Mouse (Mus musculus) thymus, postnatal 4 days (tissue): ENCODE measurements at regions not wholly inside any gene's neighbourhood (a gene's known extent, or its start where the extent isn't known, plus 50 kb on each side); places are given as distances from the start of the nearest gene placed in this dataset.

Experiments used
- DNase-seq: peaks from one replicate; pipeline ENCODE4 v3.0.0; 2021

DNA sequence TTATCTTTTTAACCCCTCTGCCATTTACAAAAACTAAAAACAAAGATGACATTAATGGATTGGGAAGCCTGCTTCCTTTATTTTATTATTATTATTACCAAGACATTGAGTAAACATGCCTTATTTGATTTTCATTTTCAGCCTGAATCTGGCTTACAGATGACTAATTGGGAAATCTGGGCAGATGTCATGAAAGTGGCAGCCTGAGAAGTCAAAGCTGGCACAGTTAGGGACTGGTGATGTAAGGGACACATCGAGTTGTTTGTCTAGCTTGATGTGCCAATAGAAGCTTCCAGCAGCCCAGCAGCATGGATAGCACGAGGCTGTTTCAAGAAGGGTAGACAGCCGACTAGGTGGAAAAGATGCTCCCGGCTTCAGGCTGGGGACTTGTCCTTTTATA lies 197.2 kb upstream of the 1810046K07Rik start:
- no peak for DNase-seq

DNA sequence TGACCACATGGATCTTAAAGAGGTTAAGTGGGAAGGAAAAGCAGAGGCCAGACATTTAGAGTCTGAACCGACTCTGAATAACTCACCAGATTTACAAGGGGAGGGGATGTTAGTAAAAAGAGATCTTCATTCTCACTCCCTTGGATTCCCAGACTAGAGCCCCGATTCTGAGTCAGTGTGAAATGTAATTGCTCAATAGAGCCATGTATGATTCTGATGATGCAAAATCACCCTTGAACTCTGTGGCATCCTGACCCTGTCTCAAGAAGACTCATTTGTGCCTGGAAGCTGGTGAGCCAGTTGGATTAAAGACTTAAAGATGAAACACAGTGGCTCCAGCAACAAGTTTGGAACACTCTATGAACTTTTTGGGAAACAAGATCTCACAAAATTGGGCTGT lies 210.2 kb upstream of the 1810046K07Rik start:
- no peak for DNase-seq

DNA sequence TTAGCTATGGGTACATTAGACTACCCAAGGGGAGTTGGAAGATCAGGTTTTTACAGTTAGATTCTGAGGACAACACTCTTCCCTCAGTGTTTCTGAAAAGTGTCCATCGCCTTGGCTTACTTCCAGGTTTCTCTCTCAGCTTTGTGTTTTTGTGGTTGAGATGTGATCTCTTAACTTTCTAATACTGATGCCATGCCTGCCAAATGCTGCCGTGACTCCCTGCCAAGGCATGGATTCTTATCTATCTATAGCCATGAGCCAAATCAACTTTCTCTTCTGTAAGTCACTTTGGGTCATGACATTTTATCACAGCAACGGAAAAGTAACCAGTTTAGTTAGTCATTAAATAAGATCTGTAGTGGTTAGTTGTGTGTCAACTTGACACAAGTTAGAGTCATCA lies 213.2 kb upstream of the 1810046K07Rik start:
- DNase-seq, result no peak

DNA sequence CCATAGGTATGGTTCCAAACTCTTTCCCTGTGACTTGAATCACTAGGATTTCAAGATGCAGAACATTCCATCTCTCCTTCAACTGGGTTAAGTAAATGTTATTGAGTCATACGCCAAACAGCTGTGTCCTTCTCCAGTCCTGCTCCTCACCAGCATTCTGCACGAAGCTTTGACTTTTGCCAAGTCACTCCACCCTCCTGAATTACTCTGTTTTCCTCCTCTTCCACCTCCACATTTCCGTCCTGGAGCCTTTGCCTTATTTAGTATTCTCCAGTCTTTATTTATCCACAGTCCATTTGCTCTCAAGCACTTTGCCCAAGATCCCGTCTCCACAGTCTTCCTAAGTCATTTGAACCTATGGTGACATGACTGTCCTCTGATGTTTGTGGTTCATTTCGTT lies 193.1 kb upstream of the Arhgap20 start:
- DNase-seq, result no peak

DNA sequence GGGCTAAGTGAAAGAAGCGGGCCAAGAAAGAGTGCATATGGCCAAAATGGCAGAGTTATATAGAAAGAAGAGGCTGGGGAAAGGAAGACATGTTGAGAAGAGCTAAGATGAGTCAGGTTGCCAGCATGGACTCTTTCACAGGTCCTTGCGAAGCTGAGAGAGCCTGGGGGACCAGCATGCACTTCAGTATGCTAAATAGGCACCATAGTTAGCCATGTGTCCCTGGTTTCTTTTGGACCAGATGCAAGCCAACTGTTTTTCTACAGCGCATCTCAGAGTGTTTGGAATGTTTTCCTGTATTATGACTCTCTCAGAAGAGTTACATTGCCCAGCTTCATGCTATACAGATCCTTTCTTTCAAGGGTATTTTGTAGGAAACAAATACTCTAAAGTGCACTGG lies 183.5 kb upstream of the Arhgap20 start:
- DNase-seq, result no peak

DNA sequence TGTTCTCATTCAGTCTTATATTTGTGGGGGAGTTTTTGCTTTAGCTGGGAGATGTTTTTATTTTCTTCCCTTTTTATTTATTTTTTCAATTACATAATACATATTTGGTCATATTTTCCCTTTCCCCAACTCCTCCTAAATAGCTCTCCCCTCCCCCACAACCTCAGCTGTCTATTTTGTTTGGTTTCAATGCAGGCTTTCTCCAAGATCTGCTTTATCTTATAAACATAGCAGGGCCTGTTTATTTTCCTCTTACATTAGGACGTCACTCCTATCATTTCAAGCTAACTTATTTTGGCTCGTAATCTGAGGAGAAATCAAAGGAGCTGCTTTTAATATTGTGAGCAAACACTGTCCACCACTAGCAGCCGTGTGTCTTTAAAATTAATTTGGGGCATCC lies 171.4 kb upstream of the Arhgap20 start:
- DNase-seq, result no peak

DNA sequence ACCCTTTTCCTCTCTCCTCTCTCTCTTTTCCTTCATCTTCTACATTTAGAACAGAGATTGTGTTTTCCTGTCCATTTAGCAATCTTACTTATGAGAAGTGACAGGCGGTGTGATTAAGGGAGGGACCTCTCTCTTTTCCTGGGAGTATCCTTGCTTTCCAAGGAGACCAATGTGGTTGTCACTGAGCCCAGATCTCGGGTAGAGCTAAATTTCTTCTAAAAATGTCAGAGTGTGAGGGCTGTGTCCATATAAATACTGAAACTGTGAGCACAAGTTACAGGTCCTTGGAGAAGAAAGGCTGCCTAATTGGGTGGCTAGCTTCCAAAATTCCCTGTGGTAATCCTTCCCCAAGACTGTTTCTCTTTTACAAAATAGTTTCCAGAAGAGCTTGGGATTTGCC lies 166.4 kb upstream of the Arhgap20 start:
- DNase-seq, result no peak

DNA sequence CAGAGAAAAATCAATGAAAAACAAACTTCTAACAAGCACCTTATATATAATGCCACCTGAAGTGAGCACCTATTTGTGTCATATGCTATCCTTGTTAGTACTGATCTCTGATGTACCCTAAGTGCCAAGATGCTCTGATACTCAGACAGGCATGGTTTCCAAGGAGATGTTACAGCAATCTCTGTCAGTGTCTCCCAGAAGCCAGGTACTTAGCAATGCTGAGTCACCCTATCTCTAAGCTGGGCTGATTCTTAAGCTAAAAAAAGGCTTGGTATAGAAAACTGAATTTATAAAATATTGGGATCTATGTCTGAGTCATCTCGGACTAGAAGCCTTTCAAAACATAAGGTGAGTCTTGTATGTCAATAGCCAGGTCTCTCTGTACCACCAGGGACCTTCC lies 157.0 kb upstream of the Arhgap20 start:
- no peak for DNase-seq

DNA sequence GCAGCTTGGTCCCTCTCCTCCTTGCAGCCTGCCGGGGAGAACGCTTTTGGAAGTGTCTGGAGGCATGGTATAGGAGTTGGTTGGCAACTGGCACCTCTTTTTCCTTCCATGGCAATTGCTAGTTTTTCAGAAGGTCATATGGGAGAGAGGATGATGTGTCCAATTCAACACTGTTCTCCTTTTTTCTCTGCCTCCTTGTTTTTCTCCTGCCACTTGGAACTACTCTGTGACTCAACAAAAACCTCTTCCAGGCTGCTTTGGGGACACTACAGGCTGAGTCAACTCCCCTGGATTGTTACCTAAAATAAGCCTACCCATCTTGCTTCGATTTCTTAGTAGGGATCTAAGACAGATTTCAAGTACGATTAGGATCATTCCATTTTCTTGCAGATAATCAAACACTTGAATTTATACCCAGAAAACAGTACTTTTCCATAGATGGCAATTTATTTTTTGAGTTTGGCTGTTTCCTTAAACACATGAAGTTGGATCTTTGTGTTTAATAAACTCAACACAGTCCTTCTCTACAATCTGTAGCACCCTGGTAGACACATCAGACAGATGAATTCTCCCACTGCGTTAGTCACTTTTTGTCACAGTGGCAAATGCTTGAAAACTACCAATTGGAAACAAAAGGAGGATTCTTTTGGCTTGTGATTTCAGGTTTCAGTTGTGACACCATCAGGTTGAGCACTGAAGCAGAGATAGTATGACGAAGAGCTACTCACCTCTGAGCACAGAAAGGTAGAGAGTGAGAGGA lies 156.3 kb upstream of the Arhgap20 start:
- no peak for DNase-seq

DNA sequence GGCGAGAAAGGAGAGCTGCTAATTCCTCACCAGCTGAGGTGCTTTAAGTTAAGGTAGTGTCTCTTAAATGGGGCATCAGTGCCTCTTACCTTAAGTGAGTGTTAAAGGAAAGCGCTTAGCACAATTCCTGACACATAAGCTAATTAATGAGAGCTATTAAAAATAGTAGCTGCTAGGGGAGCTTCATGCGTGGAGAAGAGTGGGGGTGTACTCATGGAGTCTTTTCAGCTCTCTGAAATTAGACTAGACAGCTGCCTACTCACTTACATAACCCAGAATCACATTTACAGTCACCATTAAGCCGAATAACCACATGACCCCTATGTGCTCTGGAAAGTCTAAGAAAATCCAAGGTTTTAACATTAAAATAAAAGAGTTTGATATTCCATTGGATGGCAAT lies 139.0 kb upstream of the Arhgap20 start:
- DNase-seq, result no peak

DNA sequence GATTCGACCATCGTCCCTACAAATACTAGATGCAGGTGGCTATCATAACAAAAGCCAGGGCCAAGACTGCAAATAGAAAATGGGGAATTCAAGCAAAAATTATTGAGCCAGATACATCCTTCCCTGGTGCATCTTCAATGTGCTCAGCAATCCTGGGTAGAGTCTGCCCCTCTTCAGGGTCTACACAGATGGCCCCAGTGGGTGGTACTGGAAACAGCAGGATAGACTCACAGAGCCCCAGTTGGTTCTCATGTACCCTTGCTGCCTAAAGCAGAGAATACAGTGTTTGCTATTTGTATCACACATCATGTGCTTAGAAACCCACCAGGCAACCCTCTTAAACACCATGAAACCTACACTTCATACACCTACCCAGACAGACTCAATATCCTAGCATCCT lies 129.0 kb upstream of the Arhgap20 start:
- no peak for DNase-seq

DNA sequence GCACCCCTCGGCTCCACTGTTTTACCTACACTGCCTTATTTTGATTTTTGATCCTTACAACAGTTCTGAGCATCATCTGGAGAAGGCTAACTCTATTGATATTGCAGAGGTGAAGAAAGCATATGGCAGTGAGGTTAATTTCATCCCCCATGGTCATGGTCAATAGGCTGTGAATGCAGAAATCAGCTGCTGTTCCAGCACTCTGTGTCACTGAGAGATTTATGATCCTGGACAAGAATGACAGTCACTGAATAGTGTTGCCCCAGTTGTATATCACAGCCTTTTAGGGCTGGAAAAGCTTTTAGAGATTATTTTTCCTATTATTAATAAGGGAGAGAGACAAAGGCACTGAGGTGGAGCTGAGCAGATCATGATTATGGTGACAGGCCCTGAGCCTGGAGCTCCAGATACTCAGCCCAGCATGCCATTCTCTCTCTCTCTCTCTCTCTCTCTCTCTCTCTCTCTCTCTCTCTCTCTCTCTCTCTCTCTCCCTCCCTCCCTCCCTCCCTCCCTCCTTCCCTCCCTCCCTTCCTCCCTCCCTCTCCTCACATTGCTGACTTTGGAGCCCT lies 128.5 kb upstream of the Arhgap20 start:
- DNase-seq, result no peak

DNA sequence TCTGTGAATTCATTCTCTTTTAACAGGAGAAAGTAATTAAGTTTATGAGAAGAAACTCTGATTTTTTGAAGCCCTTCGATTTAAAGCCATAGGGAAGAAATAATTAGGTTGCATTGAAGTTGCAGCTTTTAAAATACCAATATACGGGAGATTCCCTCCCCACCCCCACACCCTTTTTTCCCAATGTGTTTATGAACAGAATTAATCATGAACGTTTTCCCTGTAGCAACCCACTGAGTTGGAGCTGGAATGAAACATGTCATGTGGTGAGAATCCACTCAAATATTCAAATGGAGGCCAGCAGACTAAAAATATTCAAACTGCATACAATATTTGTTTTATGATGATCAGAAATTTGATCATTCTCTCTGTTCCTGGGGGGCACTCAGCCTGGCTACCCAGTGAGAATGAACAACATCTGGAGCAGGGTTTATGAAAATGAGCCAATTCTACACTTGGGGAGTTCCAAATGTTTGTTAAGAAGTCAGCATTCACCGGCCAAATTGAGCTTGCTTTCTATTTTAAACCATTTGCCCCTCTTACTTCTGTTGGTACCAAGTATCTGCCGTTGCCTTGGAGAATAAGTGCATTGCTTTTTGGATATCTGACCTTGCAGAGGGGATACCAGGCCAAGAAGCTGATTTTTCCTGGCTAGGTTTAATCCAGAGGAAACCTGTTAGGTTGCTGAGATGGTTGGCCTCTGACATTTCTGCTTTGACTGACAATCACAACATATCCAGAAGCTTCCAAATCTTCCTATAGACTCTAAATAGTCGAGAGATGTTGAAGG lies 127.8 kb upstream of the Arhgap20 start:
- no peak for DNase-seq

DNA sequence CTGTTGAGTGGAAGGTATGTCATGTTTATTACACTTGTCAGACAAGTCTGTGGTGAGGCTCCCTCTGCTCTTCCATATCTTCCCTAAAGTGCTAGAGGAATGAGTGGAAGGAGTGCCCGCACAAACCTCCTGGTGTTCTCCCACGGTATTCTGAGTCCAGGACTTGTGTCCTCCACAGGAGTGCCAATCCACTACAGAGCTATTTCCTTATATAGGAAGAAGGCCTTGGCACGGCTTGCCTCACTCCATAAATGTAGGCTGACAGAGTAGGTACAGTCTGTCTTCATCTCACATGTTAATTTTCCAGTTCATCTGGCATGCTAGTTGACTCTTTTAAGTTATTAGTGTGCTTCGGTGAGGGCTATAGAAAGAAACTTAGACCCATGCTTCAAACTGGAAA lies 123.4 kb upstream of the Arhgap20 start:
- no peak for DNase-seq

DNA sequence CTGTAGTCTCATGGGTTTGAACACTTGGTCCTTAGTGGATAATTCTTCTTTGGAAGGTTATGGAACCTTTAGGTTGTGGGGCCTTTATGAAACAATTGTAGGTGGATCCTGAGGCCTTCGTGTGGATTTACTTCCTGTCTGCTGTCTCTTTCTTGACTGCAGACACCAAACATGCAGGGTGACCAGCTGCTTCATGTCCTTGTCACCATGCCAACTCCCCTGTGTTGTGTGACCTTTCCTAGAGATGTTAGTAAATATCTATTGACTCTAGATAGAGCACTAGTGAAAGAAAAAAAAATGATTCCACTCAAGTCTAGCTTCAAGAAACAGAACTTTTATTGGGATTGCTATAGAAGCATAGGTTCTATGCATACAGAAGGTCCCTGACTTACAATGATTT lies 119.7 kb upstream of the Arhgap20 start:
- no peak for DNase-seq

DNA sequence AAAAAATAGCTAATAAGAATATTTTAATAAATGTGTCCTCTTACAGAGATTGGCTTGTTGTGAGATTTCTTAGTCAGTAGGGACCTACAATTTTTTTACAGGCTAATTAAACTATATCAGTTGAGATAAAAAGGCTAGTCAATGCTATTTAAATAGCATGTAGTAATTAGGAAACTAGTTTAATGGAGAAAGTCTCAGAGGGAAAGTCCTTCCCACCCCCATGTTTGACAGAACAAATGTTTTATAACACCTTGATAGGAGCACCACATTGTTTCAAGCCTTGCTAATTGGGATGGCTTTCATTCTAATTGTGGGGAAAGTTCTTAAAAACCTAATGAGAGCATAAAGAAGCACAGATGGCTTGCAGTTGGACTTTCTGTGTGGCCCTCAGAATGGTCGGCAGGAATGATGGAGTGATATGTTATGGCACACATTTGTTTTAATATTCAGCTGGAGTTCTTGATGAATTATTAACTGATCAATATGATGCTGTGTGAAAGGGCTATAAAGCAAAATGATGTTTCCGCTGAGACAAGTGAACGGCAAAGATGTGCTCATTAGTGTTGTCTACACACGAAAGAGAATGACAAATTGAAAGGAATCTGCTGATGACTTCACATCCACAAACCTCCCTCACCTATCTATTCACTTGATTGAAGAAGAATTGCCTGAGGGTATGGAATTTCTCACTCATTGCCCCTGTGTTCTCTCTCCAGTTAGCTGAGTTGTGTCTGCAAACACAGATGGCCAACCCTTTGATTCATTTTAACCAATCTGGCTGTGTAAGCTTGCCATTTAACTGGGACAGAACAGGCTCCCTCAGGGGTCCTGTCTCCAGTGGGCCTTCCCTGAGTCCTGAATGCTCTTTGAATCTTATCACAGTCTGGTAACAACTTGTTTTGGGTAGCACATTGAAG lies 111.5 kb upstream of the Arhgap20 start:
- no peak for DNase-seq

DNA sequence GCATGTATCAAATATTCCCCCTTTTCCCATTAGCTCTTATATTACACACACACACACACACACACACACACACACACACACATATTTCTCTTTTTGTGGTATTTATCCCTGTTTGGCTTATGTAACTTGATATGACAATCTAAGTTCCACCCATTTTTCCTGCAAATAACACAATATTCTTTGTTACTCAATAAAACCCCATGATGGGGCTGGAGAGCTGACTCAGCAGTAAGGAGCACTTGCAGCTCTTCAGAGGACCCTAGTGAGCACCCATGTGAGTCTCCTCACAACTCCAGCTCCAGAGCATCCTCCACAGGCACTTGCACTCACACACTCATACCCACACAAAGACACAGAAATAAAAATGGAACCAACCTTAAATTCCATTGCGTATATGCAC lies 110.5 kb upstream of the Arhgap20 start:
- no peak for DNase-seq

DNA sequence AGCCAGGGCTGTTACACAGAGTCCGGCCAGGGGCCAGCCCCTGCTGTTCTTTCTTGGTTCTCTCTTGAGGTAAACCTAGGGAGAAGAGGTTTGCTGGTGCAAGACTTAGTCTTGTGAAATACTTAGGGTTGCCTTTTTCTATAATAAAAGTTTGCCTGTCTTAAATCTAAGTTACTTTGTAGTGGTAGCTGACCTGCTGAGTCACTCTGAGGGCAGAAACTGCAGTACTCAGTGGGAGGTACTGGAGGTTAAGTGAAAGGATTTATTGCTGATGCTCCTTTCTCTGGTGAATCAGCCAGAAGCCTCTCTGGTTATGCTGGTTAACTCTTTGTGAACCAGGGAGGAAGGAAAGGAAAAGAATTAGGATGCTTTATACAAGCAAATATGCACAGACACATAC lies 107.3 kb upstream of the Arhgap20 start:
- DNase-seq, result no peak

DNA sequence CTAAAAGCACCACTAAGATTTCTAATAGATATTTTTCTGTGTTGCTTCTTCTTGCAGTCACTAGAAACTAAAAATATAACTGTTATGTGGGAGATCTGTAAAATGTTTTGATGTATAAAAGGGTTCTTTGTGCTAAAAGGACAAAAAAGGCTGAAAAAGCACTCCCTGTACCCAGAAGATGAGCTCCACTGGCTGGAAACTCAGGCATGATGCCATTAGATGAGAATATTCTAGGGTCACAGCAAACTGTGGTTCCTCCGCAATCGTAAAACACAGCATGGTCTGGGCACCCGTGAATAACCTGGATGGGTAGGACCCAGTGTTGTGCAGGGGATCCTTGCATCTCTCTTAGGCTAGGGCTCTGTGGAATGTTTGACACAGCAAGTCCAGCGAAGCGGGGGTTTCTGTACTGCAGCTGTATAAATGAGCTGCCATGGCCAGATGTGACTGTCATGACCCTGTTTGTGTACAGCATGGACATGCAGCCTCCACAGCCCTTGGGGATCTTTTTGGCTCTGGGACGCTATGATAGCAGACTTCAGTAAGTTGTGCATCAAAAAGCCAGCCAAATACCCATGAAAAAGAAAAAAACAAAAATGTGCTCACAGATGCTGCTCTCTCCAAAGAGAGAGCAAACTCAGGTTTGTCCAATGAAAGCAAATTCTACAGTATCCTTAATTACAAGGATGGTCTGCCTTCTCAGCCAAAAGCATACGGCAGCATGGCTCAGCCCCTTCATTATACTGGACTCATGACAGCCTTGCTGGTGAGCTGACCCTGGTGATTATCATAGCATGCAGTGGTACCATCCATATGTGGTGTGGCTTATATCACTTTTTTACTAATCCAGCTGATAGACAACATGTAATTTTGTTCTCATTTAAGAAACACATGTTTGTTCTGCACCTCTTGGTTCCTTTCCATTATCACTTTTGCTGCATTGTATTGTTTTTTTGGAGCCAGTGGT lies 103.9 kb upstream of the Arhgap20 start:
- DNase-seq, result no peak

DNA sequence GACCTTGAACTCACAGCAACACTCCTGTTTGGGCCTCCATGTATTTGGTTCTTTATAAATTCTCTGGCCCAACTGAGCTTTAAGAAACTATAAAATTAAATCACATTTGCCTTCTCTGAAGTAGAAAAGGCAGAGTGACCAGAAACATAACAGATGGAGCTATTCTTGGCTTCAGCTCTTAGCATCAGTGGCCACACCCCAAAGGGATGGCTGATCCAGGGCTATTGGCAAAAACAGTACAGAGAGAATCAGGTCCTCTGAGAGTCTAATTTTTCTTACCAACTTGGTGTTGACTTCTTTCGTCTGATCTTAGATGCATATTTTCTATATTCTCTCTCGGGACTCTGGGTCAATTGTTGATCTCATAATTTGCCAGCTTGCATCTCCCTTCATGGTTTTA lies 103.2 kb upstream of the Arhgap20 start:
- no peak for DNase-seq

DNA sequence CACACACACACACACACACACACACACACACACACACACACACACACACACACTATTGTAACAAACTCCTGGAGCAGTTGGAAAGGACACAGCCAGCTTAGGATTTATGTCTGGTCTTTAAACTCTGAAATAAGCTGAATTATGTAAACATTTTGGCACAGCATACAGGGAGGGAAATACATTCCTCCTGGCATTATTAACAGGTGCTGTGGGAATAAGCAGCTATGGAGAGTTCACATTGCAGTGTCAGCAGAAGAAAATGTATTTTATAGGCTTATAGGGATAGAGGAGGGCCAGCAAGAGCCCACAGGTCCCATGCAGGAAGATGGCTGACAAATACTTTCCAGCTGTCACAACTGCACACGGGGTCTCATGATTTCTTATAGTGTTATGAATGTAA lies 100.8 kb upstream of the Arhgap20 start:
- no peak for DNase-seq

DNA sequence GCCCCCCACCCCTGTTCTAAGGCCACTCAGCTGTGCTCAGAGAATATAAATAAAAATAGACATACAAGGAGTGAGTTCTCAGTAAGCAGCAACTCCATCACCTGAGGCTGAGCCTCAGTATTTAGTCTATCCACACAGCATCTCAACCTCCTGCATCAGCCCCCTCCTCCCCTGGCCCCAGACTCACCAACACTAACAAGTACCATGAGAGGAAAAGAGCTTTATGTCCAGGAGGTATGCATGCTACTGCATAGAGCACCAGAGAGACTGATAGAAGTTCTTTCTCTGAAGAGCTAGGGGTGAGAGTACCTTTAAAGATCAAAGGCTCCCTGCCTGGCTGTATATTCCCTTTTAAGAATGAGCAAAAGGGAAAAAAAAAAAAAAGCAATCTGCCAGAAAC lies 100.3 kb upstream of the Arhgap20 start:
- DNase-seq, result no peak
